Mouse (Mus musculus) monocyte, adult 2 months (primary cell): ENCODE data around the gene Hoxa6.

Experiments used
- DNase-seq, 2 experiments: peaks; one replicate each; pipeline ENCODE4 v3.0.0; 2022; ENCODE audit warnings: low spot score in 2 of 2, low read depth in 1 of 2

The Hoxa6 gene

GRCm38 (mm10) chr6:52216691-52217458, 8.4 kb upstream of the Hoxa6 start:
- no peak for DNase-seq

- no peak for DNase-seq
Measured at GRCm38 (mm10) chr6:52215771-52216535, 7.4 kb upstream of the Hoxa6 start.

- no peak for DNase-seq
Measured at GRCm38 (mm10) chr6:52215070-52215469, 6.5 kb upstream of the Hoxa6 start.

GRCm38 (mm10) chr6:52214271-52214670, 5.7 kb upstream of the Hoxa6 start:
- DNase-seq = no peak

GRCm38 (mm10) chr6:52213119-52213986, 4.8 kb upstream of the Hoxa6 start, which contains the start of the genes Hoxa3 and Gm28308:
Gene Hoxa3 (minus strand): TSS chr6:52213336.
Gene Gm28308 (minus strand): TSS chr6:52213339.
- DNase-seq = no peak

- DNase-seq = no peak
Measured at GRCm38 (mm10) chr6:52212556-52213118, 4.1 kb upstream of the Hoxa6 start.

GRCm38 (mm10) chr6:52211961-52212360, 3.4 kb upstream of the Hoxa6 start:
- DNase-seq = no peak

GRCm38 (mm10) chr6:52211170-52211935, 2.8 kb upstream of the Hoxa6 start:
- no peak for DNase-seq

- no peak for DNase-seq
Measured at GRCm38 (mm10) chr6:52209685-52210046, 1.1 kb upstream of the Hoxa6 start.

GRCm38 (mm10) chr6:52208868-52209684, 554 bp upstream of the Hoxa6 start:
- DNase-seq = no peak

- no peak for DNase-seq
Measured at GRCm38 (mm10) chr6:52207684-52207976, 892 bp downstream of the Hoxa6 start.

- DNase-seq = no peak
Measured at GRCm38 (mm10) chr6:52206882-52207683, 1.4 kb downstream of the Hoxa6 start.

GRCm38 (mm10) chr6:52205638-52206621, 2.6 kb downstream of the Hoxa6 start:
- no peak for DNase-seq

GRCm38 (mm10) chr6:52205221-52205620, 3.3 kb downstream of the Hoxa6 start:
- no peak for DNase-seq

GRCm38 (mm10) chr6:52204050-52204752, 4.3 kb downstream of the Hoxa6 start, which contains the start of gene Hoxa5:
Gene Hoxa5 (minus strand): TSS chr6:52204587.
- DNase-seq = no peak

- no peak for DNase-seq
Measured at GRCm38 (mm10) chr6:52203371-52204049, 5.0 kb downstream of the Hoxa6 start.

GRCm38 (mm10) chr6:52203121-52203370, 5.5 kb downstream of the Hoxa6 start:
- DNase-seq = no peak
